Mouse (Mus musculus) brain, embryonic 14.5 days (tissue): ENCODE data around the gene Aunip.

Source experiments
- CTCF ChIP-seq: fragments of 200-500 bp; IDR thresholded peaks from 2 replicates; pipeline ENCODE4 v1.5.1; 2012; ENCODE audit warnings: inconsistent platforms, mild to moderate bottlenecking, moderate library complexity, borderline replicate concordance; ENCODE audit not compliant: insufficient read depth, insufficient read length; ENCODE audit errors: extremely low read depth
- POLR2A ChIP-seq: fragments of 200-500 bp; IDR thresholded peaks from 2 replicates; pipeline ENCODE4 v1.6.1; 2012; ENCODE audit warnings: mild to moderate bottlenecking, inconsistent platforms, borderline replicate concordance; ENCODE audit not compliant: poor library complexity, insufficient read depth, insufficient read length, severe bottlenecking; ENCODE audit errors: extremely low read depth

DNA sequence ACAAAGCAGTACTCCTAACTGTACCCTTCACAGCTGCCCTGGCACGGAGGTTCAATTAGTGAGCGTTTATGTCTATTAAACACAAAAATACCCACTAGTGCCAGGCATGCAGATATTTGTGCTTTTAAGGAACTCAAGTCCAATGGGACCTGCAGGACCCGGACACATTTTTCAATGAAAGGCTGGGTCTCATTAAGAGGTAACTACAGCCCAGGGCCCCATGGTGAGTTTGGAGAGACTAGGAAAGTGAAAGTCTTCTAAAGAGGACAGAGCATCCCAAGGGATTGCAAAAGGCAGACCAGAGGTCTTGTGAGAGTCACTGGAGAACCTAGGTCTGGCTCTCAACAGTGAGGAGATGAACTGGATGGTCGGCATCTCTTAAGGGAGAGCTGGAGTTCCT, 22.6 kb downstream of the Aunip start:
- TF ChIP-seq POLR2A (no peak), CTCF (no peak)
